Mouse (Mus musculus) lung, adult 2 months (tissue): ENCODE results near the gene Kdm1a.
A peak's percentile ranks its signal among the peaks of the same experiment; 100 is the strongest.

ENCODE experiments used
- CTCF ChIP-seq: fragments of 200-500 bp; IDR thresholded peaks from 2 replicates; pipeline ENCODE4 v1.5.1; 2011; ENCODE audit warnings: mild to moderate bottlenecking, low read length, control low read depth; ENCODE audit not compliant: insufficient read depth
- POLR2A ChIP-seq: fragments of 200-500 bp; IDR thresholded peaks from 2 replicates; pipeline ENCODE4 v1.6.1; 2011; ENCODE audit warnings: low read depth, mild to moderate bottlenecking, control low read depth, low read length, borderline replicate concordance; ENCODE audit errors: extremely low read depth

DNA sequence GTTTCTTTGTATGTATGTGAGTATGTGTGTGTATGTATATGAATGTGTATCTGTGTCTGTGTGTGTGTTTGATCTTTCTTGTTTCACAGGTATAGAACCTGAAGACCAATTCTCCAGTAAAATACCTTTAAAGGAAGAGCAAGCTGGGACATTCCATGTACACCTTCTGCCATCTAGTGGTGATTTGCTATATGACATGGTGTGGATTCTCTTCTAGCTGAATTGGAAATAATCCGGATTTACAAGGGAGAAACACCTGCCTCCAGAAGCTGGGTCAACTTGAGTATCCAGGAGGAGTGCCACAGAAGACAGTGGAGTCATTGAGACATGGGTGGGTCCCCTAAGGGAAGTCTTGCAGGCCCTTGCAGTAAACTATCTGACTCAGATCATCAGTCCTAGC lies 18.8 kb upstream of the Kdm1a start:
- TF ChIP-seq POLR2A (no peak), CTCF (peak; percentile 66; the same call in 1 of the 2 replicates)
